Mouse (Mus musculus) MEL (cell line): ENCODE measurements around the gene Gpn3. TPM values are rescaled to one million over a fixed set of nuclear protein-coding genes. Genes with fewer than 3 reads are reported as not detected.

Experiments used
- polyA plus RNA-seq, 2 experiments: library from polyadenylated mRNA; stranded (reverse) in 1 of 2; unstranded in 1 of 2; fragments of >175 nt in 1 of 2; fragments of >200 nt in 1 of 2; gene quantifications; 2 replicates each; pipeline versions ENCODE4 v1.2.1 to v1.2.4; 2012; ENCODE audit warnings: low replicate concordance in 2 of 2, low read depth in 1 of 2; ENCODE audit not compliant: insufficient read length in 2 of 2, insufficient read depth in 1 of 2, missing spikeins in 1 of 2
- total RNA-seq: library from RNA; depleted of rRNA; stranded (reverse); fragments of 300-350 nt; gene quantifications from 2 replicates; pipeline ENCODE4 v1.2.3, GENCODE M21; 2012; rRNA removed

Gene Gpn3
- total and polyA plus RNA-seq, 3 experiments: 85.6 to 89.9 TPM; not detected in 1

Other genes with a start within 250 kb of the Gpn3 start
- 1.4 and 1.6 TPM in 2 replicates for gene Ccdc63, start 231.1 kb upstream of the Gpn3 start, total RNA-seq
- gene Ccdc63, start 231.1 kb upstream of the Gpn3 start, polyA plus RNA-seq: 1 to 10 TPM in 1 of 2 experiments, not detected in 1; 4.7 TPM
- gene Ppp1cc, start 213.6 kb upstream of the Gpn3 start, total RNA-seq: 305 and 329 TPM in 2 replicates
- gene Ppp1cc, start 213.6 kb upstream of the Gpn3 start, polyA plus RNA-seq: 100 to 1,000 TPM in 1 of 2 experiments, not detected in 1; 420 TPM
- gene Hvcn1, start 165.1 kb upstream of the Gpn3 start, total RNA-seq: 8.4 and 9.1 TPM in 2 replicates
- 10 to 100 TPM in 1 of 2 experiments, not detected in 1; 13.5 TPM for gene Hvcn1, start 165.1 kb upstream of the Gpn3 start, polyA plus RNA-seq
- gene Tctn1, start 107.4 kb upstream of the Gpn3 start, total RNA-seq: 2.5 and 3.8 TPM in 2 replicates
- 1 to 10 TPM in 1 of 2 experiments, not detected in 1; 6.0 TPM for gene Tctn1, start 107.4 kb upstream of the Gpn3 start, polyA plus RNA-seq
- 16.0 and 17.3 TPM in 2 replicates for gene Pptc7, start 87.5 kb upstream of the Gpn3 start, total RNA-seq
- gene Pptc7, start 87.5 kb upstream of the Gpn3 start, polyA plus RNA-seq: 10 to 100 TPM in 1 of 2 experiments, not detected in 1; 22.3 TPM
- 7.3 and 9.1 TPM in 2 replicates for gene Rad9b, start 17.6 kb upstream of the Gpn3 start, total RNA-seq
- gene Rad9b, start 17.6 kb upstream of the Gpn3 start, polyA plus RNA-seq: 10 to 100 TPM in 1 of 2 experiments, not detected in 1; 11.1 TPM
- gene Vps29, start 17.5 kb upstream of the Gpn3 start, total RNA-seq: 91.9 and 92.1 TPM in 2 replicates
- gene Vps29, start 17.5 kb upstream of the Gpn3 start, polyA plus RNA-seq: 100 to 1,000 TPM; 101 to 424 TPM
- gene Fam216a, start 488 bp downstream of the Gpn3 start, total RNA-seq: 68.9 and 73.8 TPM in 2 replicates
- 100 to 1,000 TPM in 1 of 2 experiments, not detected in 1; 100 TPM for gene Fam216a, start 488 bp downstream of the Gpn3 start, polyA plus RNA-seq
- gene Arpc3, start 20.0 kb downstream of the Gpn3 start, total RNA-seq: 406 and 433 TPM in 2 replicates
- gene Arpc3, start 20.0 kb downstream of the Gpn3 start, polyA plus RNA-seq: 1,000 to 10,000 TPM in 1 of 2 experiments, 100 to 1,000 TPM in 1; 365 to 1,109 TPM
- 39.9 and 40.5 TPM in 2 replicates for gene Anapc7, start 49.8 kb downstream of the Gpn3 start, total RNA-seq
- 10 to 100 TPM in 1 of 2 experiments, not detected in 1; 49.7 TPM for gene Anapc7, start 49.8 kb downstream of the Gpn3 start, polyA plus RNA-seq
- 115 and 117 TPM in 2 replicates for gene Atp2a2, start 130.3 kb downstream of the Gpn3 start, total RNA-seq
- 100 to 1,000 TPM; 176 to 199 TPM for gene Atp2a2, start 130.3 kb downstream of the Gpn3 start, polyA plus RNA-seq
- gene Ift81, start 242.6 kb downstream of the Gpn3 start, total RNA-seq: 1.5 TPM in 2 replicates
- 1 to 10 TPM in 1 of 2 experiments, not detected in 1; 1.9 TPM for gene Ift81, start 242.6 kb downstream of the Gpn3 start, polyA plus RNA-seq